Mouse (Mus musculus) gastrocnemius, postnatal 25 days (tissue): ENCODE results near the gene Camkk2. TPM values are rescaled to one million over a fixed set of nuclear protein-coding genes. Genes with fewer than 3 reads are reported as not detected.

ENCODE experiments used
- DNase-seq: peaks from one replicate; pipeline ENCODE4 v3.0.0; 2022
- microRNA-seq, 2 experiments: library from miRNA; unstranded; fragments of <30 nt; microRNA quantifications; one replicate each; pipeline ENCODE4 v1.2.0; 2021; ENCODE audit warnings: borderline replicate concordance in 2 of 2
- total RNA-seq, 2 experiments: library from RNA; stranded (reverse); gene quantifications; 1 replicate in 1 of 2; 2 replicates in 1 of 2; pipeline ENCODE4 v1.2.3; 2021

The Camkk2 gene
- total RNA-seq, 2 experiments from 2014 or later: 4.7 to 7.5 TPM

- DNase-seq: no peak
Observed at GRCm38 (mm10) chr5:122698701-122699060, 80.5 kb downstream of the Camkk2 start.

- DNase-seq: no peak
Observed at GRCm38 (mm10) chr5:122698041-122698700, 81.0 kb downstream of the Camkk2 start.

- DNase-seq: no peak
Observed at GRCm38 (mm10) chr5:122695516-122695915, 83.7 kb downstream of the Camkk2 start.

- no peak for DNase-seq
Observed at GRCm38 (mm10) chr5:122693431-122694207, 85.6 kb downstream of the Camkk2 start.

- no peak for DNase-seq
Observed at GRCm38 (mm10) chr5:122690486-122690885, 88.7 kb downstream of the Camkk2 start.

GRCm38 (mm10) chr5:122689153-122689552 lies 90.1 kb downstream of the Camkk2 start:
- no peak for DNase-seq

- no peak for DNase-seq
Observed at GRCm38 (mm10) chr5:122687391-122687790, 91.8 kb downstream of the Camkk2 start.

- DNase-seq: no peak
Observed at GRCm38 (mm10) chr5:122683926-122684325, 95.3 kb downstream of the Camkk2 start.

GRCm38 (mm10) chr5:122681276-122681675 lies 97.9 kb downstream of the Camkk2 start:
- DNase-seq: no peak

Small RNA genes within 50 kb of the gene (microRNA-seq; reads per million reads assigned to microRNA genes)
- 0 to 1.1 reads per million in 2 experiments for gene Mir8115

Other genes with a start within 250 kb of the Camkk2 start
- gene Ift81, start 164.9 kb downstream of the Camkk2 start, total RNA-seq: 1 to 10 TPM; 2.6 to 7.1 TPM
- gene P2rx7, start 135.5 kb downstream of the Camkk2 start, total RNA-seq: 1 to 10 TPM; 1.9 TPM
- gene P2rx4, start 71.9 kb downstream of the Camkk2 start, total RNA-seq: 1 to 10 TPM; 3.9 to 4.2 TPM
- 100 to 1,000 TPM; 247 to 262 TPM for gene Anapc5, start 41.9 kb upstream of the Camkk2 start, total RNA-seq
- gene Rnf34, start 70.6 kb upstream of the Camkk2 start, total RNA-seq: 10 to 100 TPM; 16.9 to 18.7 TPM
- gene Kdm2b, start 210.4 kb upstream of the Camkk2 start, total RNA-seq: 10 to 100 TPM; 12.8 to 14.3 TPM
- 10 to 100 TPM; 31.5 to 36.3 TPM for gene Orai1, start 235.7 kb upstream of the Camkk2 start, total RNA-seq